Mouse (Mus musculus) heart, postnatal 36 days (tissue): ENCODE measurements around the gene Pmvk. TPM values are rescaled to one million over a fixed set of nuclear protein-coding genes. Genes with fewer than 3 reads are reported as not detected.

ENCODE experiments used
- DNase-seq, 2 experiments: peaks; one replicate each; pipeline ENCODE4 v3.0.0; 2021 to 2022
- intact Hi-C: fragments of 180-260 bp; cut with DNase I; formaldehyde crosslinking; loops from one replicate; pipeline ENCODE4 v1.15.1; 2025
- total RNA-seq, 2 experiments: library from RNA; stranded (reverse); gene quantifications; 2 replicates each; pipeline ENCODE4 v1.2.3; 2021

Pmvk gene
- total RNA-seq, 2 experiments from 2014 or later, result 7.0 to 9.2 TPM

- intact Hi-C loops, result no loop called here
Observed at GRCm38 (mm10) chr3:89468268-89468667, 13.9 kb downstream of the Pmvk start.

GRCm38 (mm10) chr3:89472280-89472679 lies 17.9 kb downstream of the Pmvk start:
- DNase-seq, result no peak
- intact Hi-C loops, result no loop called here

More at GRCm38 (mm10) chr3:89468268-89468667, 13.9 kb downstream of the Pmvk start:
- no peak for DNase-seq

- DNase-seq, result no peak
- intact Hi-C loops, result no loop called here
Observed at GRCm38 (mm10) chr3:89473838-89474237, 19.5 kb downstream of the Pmvk start.

GRCm38 (mm10) chr3:89479055-89479454 lies 24.7 kb downstream of the Pmvk start:
- intact Hi-C loops, result no loop called here

DNA sequence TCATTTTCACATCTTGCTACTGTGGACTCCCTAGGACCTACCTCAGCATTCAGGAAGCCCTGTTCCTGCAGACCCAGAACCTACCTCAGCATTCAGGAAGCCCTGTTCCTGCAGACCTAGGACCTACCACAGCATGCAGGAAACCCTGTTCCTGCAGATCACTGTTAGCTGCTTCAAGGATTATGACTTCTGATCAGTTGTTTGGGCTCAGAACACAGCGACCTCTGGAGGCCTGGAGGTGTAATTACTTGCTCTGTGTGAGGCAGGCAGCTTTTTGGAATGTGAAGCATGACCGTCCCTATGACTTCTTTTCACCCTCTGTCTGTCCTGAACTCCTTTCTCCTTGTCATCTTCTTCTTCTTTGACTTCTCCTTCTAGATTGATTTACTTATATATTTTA lies 27.1 kb downstream of the Pmvk start:
- intact Hi-C loops, result no loop called here
- DNase-seq, result peak in 1 of 2 experiments; percentile 26

More at GRCm38 (mm10) chr3:89479055-89479454, 24.7 kb downstream of the Pmvk start:
- DNase-seq, result no peak

DNA sequence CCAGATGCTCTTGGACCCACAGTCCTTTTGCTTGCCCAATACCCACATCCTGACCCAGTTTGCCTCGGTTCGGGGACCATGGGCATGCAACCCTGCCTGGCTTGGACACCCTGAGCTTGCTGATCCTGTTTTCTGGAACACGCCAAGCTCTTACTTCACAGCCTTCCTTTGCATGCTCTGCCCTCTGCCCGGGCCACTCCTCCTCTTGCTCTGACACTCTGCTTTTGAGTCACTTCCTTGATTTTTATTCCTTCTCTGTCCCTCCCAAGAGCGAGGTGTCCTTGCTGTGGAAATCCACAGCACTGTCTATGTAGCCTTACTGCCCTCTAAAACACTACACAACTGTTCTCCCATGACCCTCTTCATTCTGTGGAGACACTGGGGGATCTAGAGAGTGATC lies 27.9 kb downstream of the Pmvk start:
- no peak for DNase-seq
- intact Hi-C loops, result no loop called here

DNA sequence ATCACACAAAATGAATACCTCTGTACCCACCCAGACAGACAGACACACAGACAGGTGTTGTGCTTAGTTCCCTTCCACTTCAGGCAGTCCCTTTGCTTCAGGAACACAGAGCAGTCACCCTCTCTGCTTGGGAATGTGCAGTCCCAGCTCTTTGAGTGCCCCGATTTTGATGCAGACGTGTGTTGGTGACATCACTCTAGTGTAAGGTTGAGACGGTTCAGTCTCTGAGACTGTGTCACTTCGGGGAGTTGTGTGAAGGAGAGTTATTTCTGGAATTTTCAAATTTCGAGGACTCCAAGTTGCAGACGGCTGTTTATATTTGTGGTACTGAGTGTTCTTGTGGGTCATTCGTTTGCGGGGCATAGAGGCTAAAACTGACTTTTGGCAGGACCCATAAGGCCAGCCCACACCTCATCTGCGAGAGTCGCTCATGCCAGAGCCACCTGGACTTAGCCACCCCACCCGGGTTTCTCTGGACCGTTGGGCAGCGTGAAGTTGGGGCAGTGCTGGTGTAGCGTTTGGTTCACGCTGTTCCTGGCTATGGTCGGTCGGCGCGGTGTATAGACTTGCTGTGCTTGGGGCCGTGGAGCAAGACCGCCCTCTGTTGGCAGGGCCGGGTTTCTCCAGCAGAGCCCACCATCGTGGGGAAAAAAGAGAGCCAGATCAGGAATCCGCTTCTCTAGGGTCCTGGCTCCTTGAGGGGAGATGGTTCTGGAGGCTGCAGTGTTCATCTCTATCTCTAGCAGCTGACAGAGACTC lies 30.6 kb downstream of the Pmvk start:
- DNase-seq, result peak; percentile 80 to 85
- intact Hi-C loops, result loop anchor here (1.0 to 5.0 kb wide), 5 partner anchors 28 to 144 kb away; no protein-coding TSS in a partner anchor

GRCm38 (mm10) chr3:89486111-89486510 lies 31.8 kb downstream of the Pmvk start:
- no peak for DNase-seq
- intact Hi-C loops, result loop anchor here (1.0 to 5.0 kb wide), 2 partner anchors 89 to 169 kb away; no protein-coding TSS in a partner anchor

GRCm38 (mm10) chr3:89486916-89487702 lies 32.8 kb downstream of the Pmvk start:
- intact Hi-C loops, result loop anchor here (1.0 to 5.0 kb wide), 2 partner anchors 90 to 170 kb away; no protein-coding TSS in a partner anchor
- peak in 1 of 2 experiments; percentile 12 for DNase-seq

GRCm38 (mm10) chr3:89490790-89491189 lies 36.4 kb downstream of the Pmvk start:
- no peak for DNase-seq
- intact Hi-C loops, result no loop called here

- no peak for DNase-seq
- intact Hi-C loops, result no loop called here
Observed at GRCm38 (mm10) chr3:89491559-89491958, 37.2 kb downstream of the Pmvk start.

- intact Hi-C loops, result no loop called here
- DNase-seq, result no peak
Observed at GRCm38 (mm10) chr3:89492701-89493151, 38.4 kb downstream of the Pmvk start.

- intact Hi-C loops, result no loop called here
- DNase-seq, result no peak
Observed at GRCm38 (mm10) chr3:89494630-89495029, 40.3 kb downstream of the Pmvk start.

DNA sequence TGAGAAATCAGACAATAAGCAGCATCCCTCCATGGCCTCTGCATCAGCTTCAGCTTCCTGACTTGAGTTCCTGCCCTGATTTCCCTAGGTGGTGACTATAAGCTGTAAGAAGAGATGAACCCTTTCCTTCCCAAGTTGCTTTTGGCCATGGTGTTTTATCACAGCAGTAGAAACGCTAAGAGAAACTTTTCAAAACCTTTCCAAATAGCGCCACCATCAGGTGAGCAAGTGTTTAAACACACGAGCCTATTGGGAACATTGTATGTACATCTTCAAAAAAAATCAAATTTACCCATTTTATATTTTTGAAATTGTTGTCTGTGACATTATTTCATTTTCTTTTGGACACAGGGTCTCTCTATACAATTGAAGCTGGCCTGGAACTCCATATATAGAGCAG lies 42.0 kb downstream of the Pmvk start:
- intact Hi-C loops, result no loop called here
- DNase-seq, result no peak

DNA sequence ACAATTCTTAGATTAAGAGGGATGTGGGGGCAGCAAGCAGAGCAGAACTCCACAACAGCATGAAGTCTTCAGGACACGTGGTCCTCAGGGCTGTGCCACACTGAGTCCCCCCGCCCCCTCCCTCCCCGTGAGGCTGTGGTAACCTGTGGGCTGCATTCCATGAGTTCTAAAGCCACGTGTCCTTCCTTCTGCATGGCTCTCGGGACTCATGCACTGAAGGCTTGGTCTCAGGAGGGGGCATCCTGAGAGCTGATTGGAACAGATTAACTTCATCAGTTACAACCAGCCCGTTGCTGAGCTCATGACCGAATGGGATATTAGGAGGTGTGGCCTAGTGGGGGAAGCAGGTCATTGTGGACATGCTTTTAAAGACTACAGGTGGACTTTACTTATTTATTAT lies 45.4 kb downstream of the Pmvk start:
- intact Hi-C loops, result no loop called here
- no peak for DNase-seq

- DNase-seq, result no peak
- intact Hi-C loops, result no loop called here
Observed at GRCm38 (mm10) chr3:89501486-89501885, 47.1 kb downstream of the Pmvk start.

DNA sequence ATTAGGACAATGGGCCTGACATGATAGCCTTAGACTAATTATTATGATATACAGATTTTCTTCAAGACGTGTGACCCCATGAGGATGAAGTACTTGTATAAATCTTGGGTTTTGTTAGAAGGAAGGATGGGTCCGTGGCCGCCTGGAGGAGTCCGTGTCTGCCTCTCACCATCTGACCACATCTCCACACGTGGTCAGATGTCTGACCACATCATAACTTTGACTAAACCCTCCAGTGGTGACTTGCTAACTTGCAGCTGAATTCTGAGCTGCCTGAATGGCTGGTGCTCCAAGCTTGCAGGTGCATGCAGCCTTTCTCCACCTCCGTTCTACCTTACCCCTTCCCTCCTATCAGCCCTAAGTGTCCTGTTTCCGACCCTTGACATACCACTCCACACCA lies 48.2 kb downstream of the Pmvk start:
- intact Hi-C loops, result no loop called here
- DNase-seq, result no peak

- no peak for DNase-seq
- intact Hi-C loops, result no loop called here
Observed at GRCm38 (mm10) chr3:89508041-89508440, 53.7 kb downstream of the Pmvk start.

- intact Hi-C loops, result loop anchor here (10.0 kb wide), 1 partner anchor 344 kb away; no protein-coding TSS in a partner anchor
- DNase-seq, result peak in 1 of 2 experiments; percentile 38
Observed at GRCm38 (mm10) chr3:89510979-89511378, 56.6 kb downstream of the Pmvk start.

GRCm38 (mm10) chr3:89511400-89511799 lies 57.1 kb downstream of the Pmvk start:
- intact Hi-C loops, result loop anchor here (10.0 kb wide), 1 partner anchor 343 kb away; no protein-coding TSS in a partner anchor
- no peak for DNase-seq

- peak; percentile 31 to 32 for DNase-seq
- intact Hi-C loops, result loop anchor here (1.0 to 10.0 kb wide), 3 partner anchors 176 to 343 kb away; no protein-coding TSS in a partner anchor
Observed at GRCm38 (mm10) chr3:89512225-89512624, 57.9 kb downstream of the Pmvk start.
